Mouse (Mus musculus) limb, embryonic 15.5 days (tissue): ENCODE measurements at regions not wholly inside any gene's neighbourhood (a gene's known extent, or its start where the extent isn't known, plus 50 kb on each side); places are given as distances from the start of the nearest gene placed in this dataset.

Source experiments
- ATAC-seq: fragments of 200-750 bp; cut with Nextera tagmentation; 2 replicates; pipeline ENCODE4 v1.8.0; 2017; ENCODE audit warnings: low read depth, moderate TSS enrichment; ENCODE audit not compliant: insufficient number of reproducible peaks, low FRiP score, low TSS enrichment
- H3K27ac ChIP-seq: fragments of 300-500 bp; sonication (generic); 2 replicates; pipeline ENCODE4 v1.5.1; 2015; ENCODE audit warnings: moderate library complexity, mild to moderate bottlenecking, inconsistent platforms
- H3K27me3 ChIP-seq: fragments of 300-500 bp; sonication (generic); 2 replicates; pipeline ENCODE4 v1.6.1; 2015; ENCODE audit warnings: inconsistent platforms
- H3K36me3 ChIP-seq: fragments of 300-500 bp; sonication (generic); 2 replicates; pipeline ENCODE4 v1.6.1; 2015; ENCODE audit warnings: inconsistent platforms
- H3K4me1 ChIP-seq: fragments of 300-500 bp; sonication (generic); 2 replicates; pipeline ENCODE4 v1.6.1; 2015; ENCODE audit warnings: inconsistent platforms
- H3K4me2 ChIP-seq: fragments of 300-500 bp; sonication (generic); 2 replicates; pipeline ENCODE4 v1.6.1; 2015; ENCODE audit warnings: mild to moderate bottlenecking, inconsistent platforms
- H3K4me3 ChIP-seq: fragments of 300-500 bp; sonication (generic); 2 replicates; pipeline ENCODE4 v1.5.1; 2015; ENCODE audit warnings: mild to moderate bottlenecking, inconsistent platforms
- H3K9ac ChIP-seq: fragments of 300-500 bp; sonication (generic); 2 replicates; pipeline ENCODE4 v1.6.1; 2015; ENCODE audit warnings: inconsistent platforms
- H3K9me3 ChIP-seq: fragments of 300-500 bp; sonication (generic); 2 replicates; pipeline ENCODE4 v1.6.1; 2016; ENCODE audit warnings: inconsistent platforms
- WGBS: fragments of 180-500 bp; shearing (Covaris S2); methylation state at CpG from one replicate; pipeline ENCODE4 v1.1.7; 2015; 5-methylcytosine and 5-hydroxymethylcytosine counted together

DNA sequence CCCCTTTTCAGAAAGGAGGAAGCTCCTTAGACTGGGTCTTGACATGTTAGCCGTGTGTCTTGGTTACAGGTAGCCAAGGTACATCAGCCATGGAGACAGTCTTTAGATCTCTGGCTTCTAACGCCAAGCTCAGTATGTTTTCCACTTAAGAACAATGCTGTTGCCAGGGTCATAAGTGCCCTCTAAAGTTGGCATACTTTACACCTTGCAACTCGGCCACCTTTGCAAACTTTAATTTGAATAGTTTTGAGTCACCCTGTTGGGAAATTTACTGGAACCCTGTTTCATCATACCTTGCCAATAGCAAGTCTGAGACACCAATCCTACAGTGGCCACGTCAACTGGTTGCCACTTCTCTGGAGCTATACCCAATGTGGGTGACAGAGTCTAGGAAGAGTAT, 242.3 kb upstream of the Klf4 start:
- WGBS = 90% methylated on average over 4 of the region's 4 CpGs
- Histone ChIP-seq H3K9ac (no peak overlapping the region), H3K4me3 (no peak overlapping the region), H3K27ac (no peak overlapping the region), H3K27me3 (no peaks in the 10 kb centered on the region), H3K4me1 (no peaks in the 10 kb centered on the region), H3K9me3 (no peaks in the 10 kb centered on the region; the same call in 1 of the 2 replicates), H3K4me2 (no peak overlapping the region), H3K36me3 (no peaks in the 10 kb centered on the region)
- ATAC-seq = no peak

DNA sequence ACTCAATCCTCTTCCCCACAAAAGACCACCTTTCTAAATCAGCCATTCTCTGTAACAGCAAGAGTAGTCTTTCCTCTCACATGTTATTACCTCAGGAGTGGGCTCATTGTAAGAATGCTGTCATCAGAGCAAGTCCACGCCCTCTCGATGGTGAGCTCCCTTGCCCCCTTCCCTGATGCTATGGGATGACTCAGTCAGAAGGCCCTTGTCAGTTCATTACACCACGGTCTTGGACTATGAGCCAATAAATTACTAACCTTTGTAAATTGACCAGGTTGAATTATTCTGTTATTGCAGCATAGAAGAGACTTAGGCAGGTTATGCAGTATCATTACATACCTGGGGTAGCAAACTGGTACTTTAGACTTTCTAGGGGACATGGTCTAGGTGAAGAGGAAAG, 237.4 kb upstream of the Klf4 start:
- Histone ChIP-seq H3K4me2 (no peak overlapping the region), H3K27me3 (no peaks in the 10 kb centered on the region), H3K9ac (no peak overlapping the region), H3K27ac (no peak overlapping the region), H3K4me3 (no peak overlapping the region), H3K36me3 (no peaks in the 10 kb centered on the region), H3K4me1 (no peaks in the 10 kb centered on the region), H3K9me3 (no peaks in the 10 kb centered on the region; the same call in 1 of the 2 replicates)
- no peak for ATAC-seq
- WGBS = 86% methylated on average over 3 of the region's 3 CpGs

DNA sequence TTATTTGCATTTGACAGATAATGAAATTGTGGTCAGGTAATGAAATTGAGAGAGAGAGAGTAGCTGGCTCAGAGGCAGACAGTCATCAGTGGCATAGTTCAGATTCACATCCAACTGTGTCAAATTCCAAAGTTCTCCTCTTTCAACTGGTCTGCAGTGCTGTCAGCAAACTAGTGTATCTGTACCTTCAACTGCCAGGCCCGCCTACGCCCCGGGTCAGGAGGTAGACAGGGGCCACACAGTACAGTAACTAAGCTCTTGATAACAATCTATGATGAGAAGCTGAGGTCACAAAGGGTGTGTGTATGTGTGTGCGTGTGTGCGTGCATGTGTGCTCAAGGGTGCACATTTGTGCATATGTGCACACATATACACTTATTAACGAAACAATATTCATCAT, 236.1 kb upstream of the Klf4 start:
- ATAC-seq = no peak
- no peak overlapping the region for H3K4me2 ChIP-seq
- no peaks in the 10 kb centered on the region for H3K4me1 ChIP-seq
- H3K27me3 ChIP-seq = no peaks in the 10 kb centered on the region
- H3K36me3 ChIP-seq = no peaks in the 10 kb centered on the region
- H3K27ac ChIP-seq = no peak overlapping the region
- H3K4me3 ChIP-seq = no peak overlapping the region
- no peak overlapping the region for H3K9ac ChIP-seq
- WGBS = 84% methylated on average over 6 of the region's 6 CpGs
- no peaks in the 10 kb centered on the region; the same call in 1 of the 2 replicates for H3K9me3 ChIP-seq

DNA sequence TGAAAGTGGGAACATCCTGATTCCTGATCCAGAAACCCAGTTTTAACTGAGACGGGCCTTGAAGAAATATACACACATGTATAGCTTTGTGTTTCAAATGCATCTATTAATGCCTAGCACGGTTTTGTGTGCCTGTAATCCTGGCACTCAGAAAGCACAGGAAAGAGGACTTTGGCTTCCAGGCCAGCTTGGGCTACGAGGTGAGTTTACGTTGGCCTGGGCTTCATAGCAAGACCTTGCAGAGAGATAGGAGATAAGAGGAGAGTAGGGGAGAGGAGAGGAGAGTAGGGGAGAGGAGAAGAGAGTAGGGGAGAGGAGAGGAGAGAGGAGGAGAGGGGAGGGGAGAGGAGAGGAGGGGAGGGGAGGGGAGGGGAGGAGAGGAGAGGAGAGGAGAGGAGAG, 234.9 kb upstream of the Klf4 start:
- H3K27ac ChIP-seq = no peak overlapping the region
- no peaks in the 10 kb centered on the region for H3K4me1 ChIP-seq
- ATAC-seq = no peak
- H3K27me3 ChIP-seq = no peaks in the 10 kb centered on the region
- no peaks in the 10 kb centered on the region for H3K9me3 ChIP-seq
- H3K9ac ChIP-seq = no peak overlapping the region
- whole genome bisulfite sequencing = 87% methylated on average over 4 of the region's 4 CpGs
- H3K4me3 ChIP-seq = no peak overlapping the region
- no peaks in the 10 kb centered on the region for H3K36me3 ChIP-seq
- no peak overlapping the region for H3K4me2 ChIP-seq

DNA sequence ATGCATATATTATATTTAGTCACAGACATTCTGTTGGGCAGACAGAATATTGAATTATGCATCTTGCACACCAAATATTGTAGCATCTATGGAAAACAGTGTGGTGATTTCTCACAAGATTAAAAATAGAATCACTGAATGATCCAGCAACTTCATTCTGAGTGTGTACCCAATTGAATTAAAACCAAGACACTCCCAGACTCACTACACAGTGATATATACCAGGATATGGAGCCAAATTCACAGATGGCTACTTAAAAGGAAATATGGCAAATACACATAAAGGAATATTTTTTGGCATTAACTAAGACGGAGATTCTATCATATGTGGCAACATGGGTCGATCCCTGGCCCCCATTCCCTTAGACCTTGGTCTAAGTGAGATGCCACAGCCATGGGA, 233.5 kb upstream of the Klf4 start:
- Histone ChIP-seq H3K9me3 (no peaks in the 10 kb centered on the region), H3K4me3 (no peak overlapping the region), H3K4me2 (no peak overlapping the region), H3K9ac (no peak overlapping the region), H3K36me3 (no peaks in the 10 kb centered on the region), H3K4me1 (no peaks in the 10 kb centered on the region), H3K27me3 (no peaks in the 10 kb centered on the region), H3K27ac (no peak overlapping the region)
- 88% methylated on average over 2 of the region's 2 CpGs for WGBS
- no peak for ATAC-seq

DNA sequence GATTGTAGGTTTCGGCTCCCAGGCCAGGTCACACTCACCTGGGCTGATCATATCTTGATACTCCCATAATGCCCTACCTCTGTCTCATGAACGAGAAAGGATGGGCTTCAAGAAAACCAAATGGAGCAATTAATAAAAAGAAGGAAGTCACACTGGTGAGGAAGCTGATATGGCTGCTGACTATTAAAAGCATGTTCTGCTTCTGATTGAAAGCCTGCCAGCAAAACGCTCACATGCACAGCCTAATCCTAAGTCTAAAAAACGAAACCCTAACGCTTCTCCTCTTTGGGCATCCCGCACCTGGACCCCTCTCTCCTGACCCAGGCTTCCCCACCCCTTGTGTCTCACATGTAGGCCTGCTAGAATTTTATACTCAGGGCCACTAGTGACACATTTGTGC, 230.8 kb upstream of the Klf4 start:
- H3K36me3 ChIP-seq = no peaks in the 10 kb centered on the region
- H3K27ac ChIP-seq = no peak overlapping the region
- WGBS = 61% methylated on average over 6 of the region's 6 CpGs
- H3K4me3 ChIP-seq = no peak overlapping the region
- no peak overlapping the region for H3K4me2 ChIP-seq
- no peak overlapping the region for H3K9ac ChIP-seq
- H3K9me3 ChIP-seq = no peaks in the 10 kb centered on the region
- no peaks in the 10 kb centered on the region for H3K27me3 ChIP-seq
- ATAC-seq = no peak
- H3K4me1 ChIP-seq = no peaks in the 10 kb centered on the region

DNA sequence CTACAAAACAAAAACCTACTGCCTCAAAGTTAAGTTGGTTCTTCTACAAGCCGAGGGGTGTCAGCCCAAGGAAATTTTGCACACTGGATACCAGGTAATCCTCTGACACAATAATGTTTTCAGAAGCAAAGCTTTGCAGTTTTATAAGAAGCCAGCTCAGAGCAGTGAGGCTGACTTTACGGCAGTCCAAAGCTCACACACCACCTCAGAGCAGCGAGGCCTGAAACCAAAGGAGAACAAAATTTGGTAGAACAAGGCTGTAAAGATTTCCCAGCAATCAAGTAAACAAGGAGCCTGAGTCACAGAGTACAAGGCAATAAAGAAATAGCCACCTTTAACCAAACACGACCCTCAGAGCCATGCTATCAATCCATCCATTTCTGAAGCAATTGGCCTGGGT, 230.1 kb upstream of the Klf4 start:
- Histone ChIP-seq H3K27me3 (no peaks in the 10 kb centered on the region), H3K36me3 (no peaks in the 10 kb centered on the region), H3K9me3 (no peaks in the 10 kb centered on the region), H3K4me1 (no peaks in the 10 kb centered on the region), H3K27ac (no peak overlapping the region), H3K4me2 (no peak overlapping the region), H3K9ac (no peak overlapping the region), H3K4me3 (no peak overlapping the region)
- no peak for ATAC-seq
- WGBS = 56% methylated on average over 4 of the region's 4 CpGs

DNA sequence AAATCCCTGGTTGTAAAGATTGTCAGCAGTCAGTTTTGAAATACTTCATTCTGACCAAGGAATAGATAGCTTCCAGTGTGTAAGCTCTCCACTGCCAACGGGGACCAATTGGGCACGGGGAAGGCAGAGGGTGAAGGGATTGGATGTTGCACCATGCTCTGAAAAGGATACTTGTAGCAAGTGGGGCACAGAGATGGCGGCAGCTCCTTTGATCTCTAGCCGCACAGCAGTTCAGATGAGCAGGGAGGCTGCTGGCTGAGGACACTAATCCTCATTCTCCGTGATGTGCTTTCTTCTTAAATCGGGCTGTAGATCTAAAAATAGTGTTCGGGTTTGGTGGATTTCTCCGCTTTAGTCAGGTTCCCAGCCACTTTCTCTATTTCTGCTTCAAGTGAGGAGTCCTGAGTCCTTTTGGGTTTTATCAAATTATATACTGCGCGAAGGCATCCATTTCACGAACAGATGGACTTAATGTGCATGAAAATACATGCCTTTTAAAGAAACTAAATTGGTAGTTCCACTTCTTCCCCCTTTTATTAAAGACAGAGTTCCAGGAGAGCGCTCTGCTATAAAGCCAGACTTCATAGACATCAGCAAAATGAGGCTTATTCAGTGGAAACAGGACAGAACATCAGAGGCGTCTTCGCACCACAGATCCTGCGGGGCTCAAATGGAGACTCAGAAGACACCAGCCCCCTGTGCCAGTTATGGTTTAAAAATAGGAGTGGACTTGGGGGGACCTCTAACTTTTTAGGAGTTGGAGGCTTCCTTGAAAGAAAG, 225.1 kb upstream of the Klf4 start:
- H3K9me3 ChIP-seq = no peaks in the 10 kb centered on the region
- H3K4me1 ChIP-seq = 0 out of 2 replicates have a peak, but pooled peaks cover 3% of the 10 kb centered on the region
- H3K4me2 ChIP-seq = no peak overlapping the region
- H3K36me3 ChIP-seq = no peaks in the 10 kb centered on the region
- ATAC-seq = no peak
- WGBS = 40% methylated on average over 15 of the region's 15 CpGs
- H3K27ac ChIP-seq = no peak overlapping the region
- H3K4me3 ChIP-seq = no peak overlapping the region
- H3K27me3 ChIP-seq = no peaks in the 10 kb centered on the region
- no peak overlapping the region for H3K9ac ChIP-seq

DNA sequence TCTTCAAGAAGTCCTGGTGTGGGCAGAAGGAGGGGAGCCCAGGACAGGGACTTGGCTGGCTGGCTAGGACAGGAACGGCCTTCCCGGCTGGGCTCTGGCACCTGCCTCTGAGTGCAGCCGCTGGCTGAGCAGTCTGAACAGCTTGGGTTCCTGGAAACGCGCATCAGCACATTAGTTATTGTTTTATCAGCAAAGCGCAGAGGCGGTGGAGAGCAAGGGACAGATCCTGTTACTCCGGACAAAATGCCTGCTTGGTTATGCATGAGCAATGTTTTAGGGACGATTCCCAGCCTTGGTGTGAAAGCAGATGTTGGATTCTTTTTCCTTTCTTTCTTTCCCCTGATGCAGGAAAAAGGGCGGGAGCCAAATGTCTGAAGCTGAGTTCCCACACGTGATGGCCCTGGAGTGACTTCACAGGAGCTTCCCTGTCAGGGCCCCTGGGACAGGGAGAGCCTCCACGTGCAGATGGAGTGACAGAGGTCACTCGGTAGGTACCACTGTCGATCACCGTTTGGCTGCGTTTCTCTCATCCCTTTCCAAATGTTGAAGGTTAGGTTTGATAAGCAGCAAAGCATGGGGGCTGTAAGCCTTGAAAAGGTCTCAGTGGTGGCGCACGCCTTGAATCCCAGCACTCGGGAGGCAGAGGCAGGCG, 217.8 kb upstream of the Klf4 start:
- Histone ChIP-seq H3K36me3 (no peaks in the 10 kb centered on the region), H3K27me3 (no peaks in the 10 kb centered on the region), H3K4me2 (no peak overlapping the region), H3K4me1 (no peaks in the 10 kb centered on the region), H3K27ac (no peak overlapping the region), H3K9ac (no peak overlapping the region), H3K4me3 (no peak overlapping the region), H3K9me3 (no peaks in the 10 kb centered on the region)
- 68% methylated on average over 20 of the region's 20 CpGs for WGBS
- no peak for ATAC-seq

DNA sequence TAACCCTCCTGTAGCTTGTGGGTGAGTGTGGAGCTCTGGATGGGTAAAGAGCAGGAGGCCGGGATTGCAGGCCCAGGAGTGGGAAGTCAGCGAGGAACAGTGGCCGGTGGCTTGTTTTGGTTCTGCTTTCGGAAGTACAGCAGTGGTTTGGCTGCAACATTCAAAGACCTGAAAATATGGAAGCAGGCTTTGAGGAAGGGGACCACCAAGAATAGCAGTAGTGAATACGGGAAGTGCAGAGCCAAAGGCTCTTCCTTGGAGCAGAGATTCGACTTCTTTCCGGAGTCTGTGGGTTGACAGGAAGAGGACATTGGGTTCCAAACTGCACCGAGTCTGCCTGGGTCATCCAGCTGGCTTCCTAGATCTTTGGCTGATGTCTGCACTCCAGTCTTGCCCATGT, 209.1 kb upstream of the Klf4 start:
- Histone ChIP-seq H3K4me1 (no peaks in the 10 kb centered on the region), H3K27me3 (no peaks in the 10 kb centered on the region), H3K36me3 (no peaks in the 10 kb centered on the region), H3K27ac (no peak overlapping the region), H3K4me3 (no peak overlapping the region), H3K9me3 (no peaks in the 10 kb centered on the region), H3K9ac (no peak overlapping the region), H3K4me2 (no peak overlapping the region)
- WGBS = 94% methylated on average over 8 of the region's 8 CpGs
- ATAC-seq = no peak

DNA sequence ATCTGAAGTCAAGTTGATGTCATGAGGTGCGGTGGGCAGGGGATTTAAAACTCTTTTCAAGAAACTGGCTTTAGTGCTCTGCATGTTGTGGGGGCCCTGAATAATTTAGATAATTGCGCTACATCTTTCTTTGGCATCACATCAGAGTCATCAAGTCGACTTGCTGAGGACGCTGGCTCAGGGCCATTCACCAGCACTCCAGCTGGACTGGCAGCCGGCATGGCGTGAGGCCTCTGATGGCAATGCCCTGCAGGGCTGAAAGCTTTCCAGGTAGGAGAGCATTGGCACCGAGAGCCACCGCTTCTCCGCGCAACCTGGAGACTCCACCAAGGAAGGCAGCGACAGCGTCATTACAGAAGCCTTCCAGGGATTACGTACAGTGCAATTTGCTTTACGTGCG, 207.8 kb upstream of the Klf4 start:
- no peak overlapping the region for H3K9ac ChIP-seq

DNA sequence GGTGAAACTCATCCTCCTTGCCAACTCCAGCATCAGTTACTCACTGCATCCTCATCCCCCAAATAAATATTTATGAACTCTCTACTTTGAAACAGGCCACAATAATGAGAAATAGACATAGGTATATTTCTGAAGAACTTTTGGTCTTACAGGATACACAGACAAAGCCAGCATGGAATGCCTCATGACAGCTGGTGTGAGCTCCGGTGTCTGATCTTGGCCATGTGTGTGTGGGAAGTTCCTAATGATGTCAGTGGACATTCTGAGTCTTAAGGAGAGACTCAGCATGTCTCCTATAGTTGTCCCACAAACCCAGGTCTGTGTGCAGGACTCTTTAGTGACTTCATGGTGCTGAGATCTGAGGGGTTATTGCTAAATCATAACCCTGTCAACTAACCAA, 206.4 kb upstream of the Klf4 start:
- H3K27me3 ChIP-seq = no peaks in the 10 kb centered on the region
- no peak for ATAC-seq
- H3K27ac ChIP-seq = no peak overlapping the region
- H3K9ac ChIP-seq = no peak overlapping the region
- H3K4me1 ChIP-seq = no peaks in the 10 kb centered on the region
- no peaks in the 10 kb centered on the region for H3K36me3 ChIP-seq
- no peak overlapping the region for H3K4me2 ChIP-seq
- no peak overlapping the region for H3K4me3 ChIP-seq
- WGBS = 87% methylated on average over 1 of the region's 1 CpGs
- no peaks in the 10 kb centered on the region for H3K9me3 ChIP-seq

More for the DNA sequence above, 207.8 kb upstream of the Klf4 start:
- ATAC-seq = no peak
- no peak overlapping the region for H3K4me3 ChIP-seq
- H3K27me3 ChIP-seq = no peaks in the 10 kb centered on the region
- no peak overlapping the region for H3K27ac ChIP-seq
- H3K36me3 ChIP-seq = no peaks in the 10 kb centered on the region
- 54% methylated on average over 15 of the region's 15 CpGs for WGBS
- H3K9me3 ChIP-seq = no peaks in the 10 kb centered on the region
- no peaks in the 10 kb centered on the region for H3K4me1 ChIP-seq
- H3K4me2 ChIP-seq = no peak overlapping the region
